Mouse (Mus musculus) liver, postnatal 0 days (tissue): ENCODE measurements around the gene Atp8b5.

Experiments used
- CTCF ChIP-seq: sonication (generic); IDR thresholded peaks from 2 replicates; pipeline ENCODE4 v1.5.1; 2016; ENCODE audit warnings: antibody characterized with exemption, low read depth
- EP300 ChIP-seq: IDR thresholded peaks from 2 replicates; pipeline ENCODE4 v1.6.1; 2016; ENCODE audit warnings: antibody characterized with exemption, low read depth, mild to moderate bottlenecking

GRCm38 (mm10) chr4:43398014-43398413 lies 131.1 kb downstream of the Atp8b5 start:
- TF ChIP-seq CTCF (no peak), EP300 (no peak)
